Mouse (Mus musculus) thymus, adult 18-20 months (tissue): ENCODE measurements around the gene Nme2.
"Not testable (repeated sequence)": the region's sequence is repeated elsewhere in the genome, so short reads cannot be mapped to it uniquely, and the experiment has no call there.

Experiments used
- DNase-seq, 2 experiments: peaks; one replicate each; pipeline ENCODE4 v3.0.0; 2022; ENCODE audit warnings: mixed read lengths in 2 of 2

The Nme2 gene

DNA sequence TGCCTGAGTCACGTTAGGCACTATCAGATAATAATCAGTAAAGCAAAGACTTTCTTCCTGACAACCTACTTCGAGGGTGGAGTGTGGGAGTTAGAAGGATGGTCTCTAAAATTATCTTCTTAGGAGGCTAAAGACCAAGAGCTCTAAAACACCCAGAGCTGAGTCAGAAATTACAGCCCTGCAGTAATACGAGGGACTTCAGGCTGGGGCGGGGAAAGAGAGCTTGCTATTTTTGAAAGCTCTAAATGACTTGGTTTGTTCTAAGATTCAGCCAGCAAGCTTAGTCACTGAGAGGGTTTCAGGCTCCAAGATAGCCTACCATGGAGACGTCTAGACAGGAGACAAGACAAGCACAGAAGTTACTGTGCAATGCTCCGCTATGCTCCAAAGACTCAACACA, 9.3 kb upstream of the Nme2 start:
- no peak for DNase-seq

DNA sequence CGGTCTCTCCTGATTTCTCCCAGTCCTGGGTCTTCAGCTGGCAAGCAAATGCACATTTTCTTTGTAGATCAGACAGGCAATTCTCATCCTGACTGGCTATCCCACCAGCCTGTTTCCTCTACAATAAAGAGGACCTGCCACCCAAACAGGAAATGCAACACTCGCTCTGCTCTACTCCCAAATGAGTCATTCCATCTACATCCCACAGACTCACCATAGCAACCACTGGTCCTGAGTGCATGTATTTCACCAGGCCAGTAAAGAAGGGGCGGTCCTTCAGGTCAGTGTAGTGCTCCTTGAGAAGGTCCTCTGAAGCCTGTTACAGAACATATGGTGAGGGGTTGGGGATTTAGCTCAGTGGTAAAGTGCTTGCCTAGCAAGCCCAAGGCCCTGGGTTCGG, 7.0 kb upstream of the Nme2 start:
- no peak for DNase-seq

DNA sequence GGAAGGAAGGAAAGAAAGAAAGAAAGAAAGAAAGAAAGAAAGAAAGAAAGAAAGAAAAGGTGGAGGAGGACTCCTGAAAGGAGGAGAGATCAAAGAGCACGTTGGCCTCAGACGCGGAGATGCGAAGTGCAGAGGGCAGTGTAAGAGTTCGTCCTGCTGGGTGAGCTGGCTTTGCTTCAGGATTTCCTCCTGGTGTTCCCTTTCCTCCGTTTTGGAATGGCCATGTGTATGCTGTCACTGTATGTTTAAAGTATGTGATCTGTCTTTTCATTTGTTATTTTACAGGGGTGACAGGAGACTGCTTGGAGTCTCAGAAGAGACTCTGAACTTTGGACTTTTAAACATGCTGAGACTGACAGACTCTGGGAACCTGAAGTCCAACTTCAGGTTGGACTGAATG, 5.4 kb upstream of the Nme2 start:
- DNase-seq, result no peak

DNA sequence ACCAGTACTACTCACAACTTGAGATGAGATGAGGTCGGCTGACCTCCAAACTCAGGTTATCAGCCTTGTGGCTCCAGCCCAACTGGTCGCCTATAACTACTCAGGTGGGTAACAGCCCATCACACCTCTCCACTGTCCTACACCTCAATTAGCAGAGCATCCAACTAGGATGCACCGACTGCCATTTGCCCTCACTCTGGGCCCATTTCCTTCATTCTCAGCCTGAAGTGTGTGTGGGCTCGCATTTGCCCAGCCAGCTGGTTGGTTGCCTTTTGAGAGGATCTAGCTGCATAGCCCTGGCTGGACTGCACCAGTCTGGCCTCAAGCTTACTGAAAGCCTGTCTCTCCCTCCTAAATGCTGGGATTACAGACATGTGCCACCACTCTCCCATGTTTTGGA, 1.7 kb upstream of the Nme2 start:
- no peak for DNase-seq

DNA sequence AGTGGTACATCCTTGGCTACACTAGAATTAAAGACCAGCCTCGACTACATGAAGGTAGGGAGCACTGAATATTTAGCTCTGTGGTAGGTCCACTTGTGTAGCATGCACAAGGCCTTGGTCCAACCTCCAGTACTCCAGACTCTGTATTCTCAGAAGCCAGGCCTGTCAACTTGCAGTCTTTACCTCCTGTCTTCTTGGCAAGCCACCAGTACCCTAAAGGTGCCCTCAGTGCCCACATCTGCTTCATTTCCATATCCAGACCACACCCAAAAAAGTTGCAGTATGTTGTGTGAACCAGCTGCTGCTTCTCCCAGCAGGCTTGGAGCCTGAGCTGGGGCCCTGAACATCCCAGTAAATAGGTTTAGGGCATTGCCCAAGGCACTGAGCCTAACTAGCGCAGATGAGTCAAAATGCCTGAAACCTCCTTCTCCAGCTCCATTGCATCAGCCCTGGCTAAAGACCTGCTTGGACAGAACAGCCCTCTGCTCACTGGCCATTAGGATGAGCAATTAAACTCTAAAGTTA, 1.0 kb upstream of the Nme2 start:
- DNase-seq, result no peak

DNA sequence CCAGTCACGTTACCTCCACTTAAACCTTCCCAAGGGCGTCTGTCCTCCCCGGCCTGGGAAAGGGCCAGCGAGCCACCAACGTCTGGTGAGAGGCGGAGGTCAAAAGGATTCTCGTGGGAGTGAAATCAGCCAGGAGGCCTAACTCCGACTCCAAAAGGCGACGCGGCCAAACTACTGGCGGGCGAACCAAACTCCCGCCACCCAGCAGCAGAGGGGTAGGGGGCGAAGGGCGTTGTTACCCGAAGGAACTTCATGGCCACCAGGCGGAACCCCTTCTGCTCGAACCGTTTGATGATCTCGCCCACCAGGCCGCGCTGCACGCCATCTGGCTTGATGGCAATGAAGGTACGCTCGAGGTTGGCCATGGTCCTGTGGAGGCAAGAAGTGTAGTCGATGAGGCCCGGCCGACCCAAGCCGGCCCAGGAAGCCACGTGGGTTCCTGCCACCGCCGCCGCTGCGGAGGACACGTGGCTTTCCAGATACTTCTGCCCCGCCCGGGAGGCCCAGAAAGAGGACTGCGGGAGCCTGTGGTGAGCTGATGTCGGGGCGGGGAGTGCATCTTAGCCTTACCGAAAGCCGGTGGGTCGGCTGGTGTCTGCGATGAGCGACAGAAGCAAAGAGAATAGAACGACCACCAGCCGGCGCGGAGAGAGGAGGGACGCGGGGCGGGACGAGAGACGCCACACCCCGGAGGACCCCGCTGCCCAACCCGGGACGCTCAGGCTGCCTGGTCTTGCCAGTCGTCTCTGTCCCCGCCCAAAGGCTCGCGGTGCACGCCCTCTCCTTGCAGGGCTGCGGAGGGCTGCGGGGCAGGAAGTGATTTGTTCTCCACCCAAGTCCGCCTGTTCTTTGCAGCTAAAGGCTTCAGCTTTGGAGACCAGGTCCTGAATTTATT, 556 bp downstream of the Nme2 start:
- DNase-seq, result peak; percentile 90 to 94

DNA sequence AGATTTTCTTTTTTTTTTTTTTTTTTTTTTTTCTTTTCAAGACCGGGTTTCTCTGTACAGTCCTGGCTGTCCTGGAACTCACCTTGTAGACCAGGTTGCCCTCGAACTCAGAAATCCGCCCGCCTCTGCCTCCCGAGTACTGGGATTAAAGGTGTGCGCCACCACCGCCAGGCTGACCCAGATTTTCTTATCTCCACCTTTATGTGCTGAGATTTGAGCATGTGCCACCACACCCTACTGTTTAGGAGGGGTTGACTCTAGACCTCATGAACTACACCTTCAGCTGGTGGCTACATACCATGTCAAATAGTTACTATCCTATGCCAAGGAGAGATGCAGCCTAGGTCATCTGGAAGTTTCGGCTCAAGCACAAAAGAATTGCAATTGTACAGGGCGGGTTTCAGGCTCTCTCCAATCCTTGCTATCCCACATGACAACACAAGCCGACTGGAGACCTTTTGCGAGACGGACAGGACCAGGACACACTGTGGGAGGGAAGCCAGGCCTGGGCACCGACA, 1.3 kb downstream of the Nme2 start:
- DNase-seq, result no peak

DNA sequence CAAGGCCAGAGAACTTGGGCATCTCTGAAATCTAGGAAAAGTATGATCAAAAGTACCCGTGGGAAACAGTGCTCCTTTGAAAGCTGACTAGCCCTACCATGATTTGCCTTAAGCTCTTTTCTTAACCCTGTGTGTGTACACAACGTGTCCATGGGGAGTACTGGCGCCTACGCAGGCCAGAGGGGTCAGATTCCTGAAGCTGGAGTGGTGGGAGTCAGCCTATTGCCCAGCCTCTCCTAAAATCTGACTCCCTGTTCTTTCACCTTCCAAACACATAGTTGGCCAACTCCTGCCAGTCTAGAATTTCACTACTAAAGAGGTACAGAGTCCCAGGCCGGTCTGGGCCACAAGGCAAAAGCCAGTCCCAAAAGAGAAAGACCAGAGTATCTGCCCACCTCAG, 3.7 kb downstream of the Nme2 start:
- no peak for DNase-seq

DNA sequence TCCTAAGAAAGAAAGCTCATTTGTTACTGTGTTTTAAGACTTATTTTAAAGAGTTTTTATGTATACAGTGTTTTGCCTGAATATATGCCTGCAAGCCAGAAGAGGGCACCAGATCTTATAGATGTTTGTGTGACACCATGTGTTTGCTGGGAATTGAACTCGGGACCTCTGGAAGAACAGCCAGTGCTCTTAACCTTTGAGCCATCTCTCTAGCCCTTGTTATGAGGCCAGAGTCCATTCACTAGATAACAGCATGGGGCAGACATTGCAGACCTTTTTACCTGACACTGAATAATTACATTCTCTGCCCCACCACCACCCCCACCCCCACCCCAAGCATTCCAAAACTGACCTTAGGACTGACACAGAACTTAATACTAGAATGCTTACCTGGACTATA, 6.0 kb downstream of the Nme2 start:
- no peak for DNase-seq

DNA sequence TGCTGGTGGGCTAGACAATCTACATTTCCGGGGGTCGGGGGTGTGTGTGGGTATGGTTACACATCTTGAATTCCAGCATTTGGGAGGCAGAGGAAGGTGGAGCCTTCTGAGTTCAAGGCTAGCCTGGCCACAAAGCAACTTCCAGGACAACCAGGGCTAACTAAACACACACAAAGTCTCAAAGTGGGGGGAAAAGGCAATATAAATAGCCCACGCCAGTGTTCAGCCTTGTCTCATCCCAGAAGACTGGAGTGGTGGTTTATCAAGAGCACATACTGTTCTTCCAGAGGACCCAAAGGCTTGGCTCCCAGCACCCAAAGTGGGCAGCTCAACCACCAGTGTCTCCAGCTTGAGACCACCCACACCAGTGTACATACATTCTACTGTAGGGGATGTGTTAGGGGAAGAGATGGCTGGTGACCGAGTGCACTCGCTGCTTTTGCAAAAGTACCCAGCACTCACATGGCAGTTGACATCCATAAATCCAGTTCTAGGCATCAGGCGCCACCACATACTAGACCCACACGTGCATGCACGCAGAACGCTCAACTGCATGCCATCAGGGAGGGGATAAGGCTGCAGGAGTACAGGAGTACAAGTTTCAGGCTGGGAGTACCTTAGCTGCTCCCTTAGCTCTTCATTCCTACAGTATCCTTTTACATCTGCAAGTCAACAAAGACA, 7.0 kb downstream of the Nme2 start:
- DNase-seq, result no peak

DNA sequence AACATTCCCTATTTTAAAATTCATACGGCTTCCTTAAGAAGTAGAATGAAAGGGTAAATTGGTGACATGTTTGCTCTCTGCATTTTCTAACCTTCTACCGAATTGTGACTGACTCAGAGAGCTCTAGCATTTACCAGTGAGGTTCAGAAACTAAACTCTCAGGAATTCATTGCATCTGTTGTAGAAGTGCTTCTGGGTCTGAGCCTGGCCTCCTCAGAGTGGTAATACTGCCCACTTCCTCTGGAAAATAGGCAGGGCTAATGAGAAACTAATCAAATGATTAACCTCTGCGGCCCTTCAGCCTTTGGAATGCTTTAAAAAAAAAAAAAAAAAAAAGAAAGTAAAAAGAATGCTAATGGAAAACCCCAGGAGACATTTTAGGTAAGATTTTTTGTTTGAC, 11.1 kb downstream of the Nme2 start:
- DNase-seq, result no peak

DNA sequence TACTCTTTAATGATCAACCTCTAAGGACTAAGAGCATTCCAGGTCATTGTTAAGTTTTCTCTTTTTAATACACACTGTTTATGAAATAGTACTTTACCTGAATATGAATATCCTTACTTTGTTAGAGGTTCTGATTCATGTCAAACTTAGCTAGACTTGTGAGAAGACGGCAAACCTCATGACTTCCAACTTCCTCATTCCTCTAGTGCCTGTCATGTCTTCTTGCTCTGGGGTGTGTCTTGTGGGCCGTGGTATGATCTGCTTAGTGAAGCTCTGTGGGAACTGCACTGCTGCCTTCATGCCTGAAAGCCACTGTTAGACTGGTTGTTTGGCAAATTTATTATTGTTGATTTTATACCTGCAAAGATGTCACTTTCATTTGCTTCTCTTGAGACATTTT, 15.2 kb downstream of the Nme2 start:
- DNase-seq, result no peak

DNA sequence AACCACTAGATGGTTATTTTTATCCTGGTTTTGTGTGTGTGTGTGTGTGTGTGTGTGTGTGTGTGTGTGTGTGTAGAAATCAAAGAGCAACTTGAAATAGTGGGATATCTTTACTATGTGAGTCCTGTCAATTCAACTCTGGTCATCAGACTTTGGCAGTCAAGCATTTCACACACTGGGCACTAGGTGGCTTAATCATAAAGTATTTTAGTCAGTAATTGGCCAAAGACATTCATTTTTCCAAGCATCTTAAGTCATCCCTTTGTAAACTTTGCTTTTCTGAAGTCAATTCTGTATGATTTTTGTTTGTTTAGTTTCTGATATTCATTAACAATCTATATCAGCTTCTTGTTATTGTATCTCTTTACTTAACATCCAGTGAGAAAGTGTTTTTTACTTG, 27.0 kb downstream of the Nme2 start:
- no peak for DNase-seq

DNA sequence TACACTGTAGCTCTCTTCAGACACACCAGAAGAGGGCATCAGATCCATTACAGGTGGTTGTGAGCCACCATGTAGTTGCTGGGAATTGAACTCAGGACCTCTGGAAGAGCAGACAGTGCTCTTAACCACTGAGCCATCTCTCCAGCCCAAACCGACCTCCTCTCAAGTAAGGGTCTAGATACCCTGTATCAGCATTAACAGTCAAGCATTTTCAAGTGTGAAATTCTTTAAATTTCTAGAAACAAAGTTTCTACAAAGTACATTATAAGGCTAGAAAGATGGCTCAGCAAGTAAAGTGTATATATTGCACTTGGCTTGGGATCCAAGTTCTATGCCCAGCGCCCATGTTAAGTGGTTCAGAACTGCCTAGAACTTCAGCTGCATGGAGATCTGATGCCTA, 41.0 kb downstream of the Nme2 start:
- DNase-seq, result not testable (repeated sequence)

DNA sequence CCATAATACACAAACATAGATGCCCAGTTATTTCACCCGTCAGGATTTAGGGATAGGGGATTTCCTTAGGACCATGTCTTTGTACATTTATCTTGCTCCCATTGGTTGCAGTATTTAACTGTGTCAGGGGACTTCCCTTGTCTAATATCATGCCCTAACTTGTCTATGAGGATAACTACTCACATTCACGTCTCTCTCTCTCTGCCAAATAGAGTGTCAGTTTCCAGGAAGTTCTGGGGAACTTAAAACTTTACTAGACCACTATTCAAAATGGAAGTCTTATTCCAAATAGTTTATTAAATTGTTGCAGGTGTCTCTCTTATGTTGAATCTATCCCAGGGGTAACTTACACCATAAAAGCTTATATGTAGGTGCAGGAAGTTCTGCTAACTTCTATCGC, 44.5 kb downstream of the Nme2 start:
- DNase-seq, result no peak

DNA sequence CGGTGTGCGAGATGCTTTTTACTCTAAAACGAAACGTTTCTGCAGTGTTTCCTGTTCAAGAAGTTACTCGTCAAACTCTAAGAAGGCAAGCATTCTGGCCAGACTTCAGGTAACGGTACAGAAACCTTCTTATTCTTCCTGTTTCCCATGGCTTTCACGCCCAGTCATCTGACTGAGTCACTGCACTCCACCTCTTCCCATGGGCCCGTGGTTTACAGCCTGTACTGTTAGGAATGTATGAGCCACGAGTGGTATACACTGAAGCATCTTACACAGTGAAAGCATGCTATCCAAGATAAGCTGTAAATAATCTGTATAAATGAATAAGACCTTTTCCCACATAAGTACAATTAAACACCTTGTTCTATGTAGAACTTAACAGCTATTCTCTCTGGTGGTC, 47.2 kb downstream of the Nme2 start:
- DNase-seq, result no peak

DNA sequence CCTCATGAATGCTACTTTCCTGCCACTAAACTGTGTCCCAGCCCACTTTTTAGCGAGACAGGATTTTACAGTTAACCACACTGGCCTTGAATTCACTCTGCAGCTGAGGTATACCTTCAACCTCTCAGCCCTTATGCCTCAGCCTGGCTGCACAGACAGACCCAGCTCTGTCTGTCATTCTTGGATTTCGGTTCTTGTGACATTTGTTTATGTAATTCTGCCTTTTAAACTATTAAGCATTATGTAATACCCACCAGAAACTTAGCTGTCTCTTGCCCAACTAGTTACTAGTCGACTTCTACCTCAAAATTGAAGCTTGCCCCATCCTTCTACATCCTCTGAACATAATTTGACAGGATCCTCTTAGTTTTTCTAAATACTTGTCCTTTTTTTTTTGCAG, 48.2 kb downstream of the Nme2 start:
- no peak for DNase-seq

DNA sequence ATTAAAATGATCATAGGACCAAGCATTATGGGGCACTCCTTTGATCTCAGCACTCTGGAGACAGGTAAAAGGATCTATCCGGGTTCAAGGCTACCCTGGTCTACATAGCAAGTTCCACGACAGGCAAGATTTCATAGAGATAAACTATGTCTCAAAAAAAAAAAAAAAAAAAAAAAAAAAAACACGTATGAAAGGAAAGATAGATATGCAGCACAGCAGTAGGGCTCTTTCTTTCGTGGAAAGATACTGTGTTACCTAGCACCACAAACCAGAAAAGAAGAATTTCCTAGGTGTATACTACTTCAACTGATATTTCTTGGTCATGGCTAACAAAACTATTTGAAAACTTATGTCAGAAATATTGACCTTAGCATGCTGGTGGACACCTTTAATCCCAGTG, 49.2 kb downstream of the Nme2 start:
- no peak for DNase-seq
